Mouse (Mus musculus) embryonic facial prominence, embryonic 12.5 days (tissue): ENCODE data around the gene Lum. TPM values are rescaled to one million over a fixed set of nuclear protein-coding genes. Genes with fewer than 3 reads are reported as not detected.

Source experiments
- ATAC-seq: fragments of 200-750 bp; cut with Nextera tagmentation; 2 replicates; pipeline ENCODE4 v1.8.0; 2017; ENCODE audit not compliant: insufficient number of reproducible peaks, insufficient read depth, low FRiP score, low TSS enrichment
- H3K27ac ChIP-seq: fragments of 300-500 bp; sonication (generic); 2 replicates; pipeline ENCODE4 v1.5.1; 2016; ENCODE audit warnings: mild to moderate bottlenecking
- H3K27me3 ChIP-seq: fragments of 300-500 bp; sonication (generic); 2 replicates; pipeline ENCODE4 v1.6.1; 2016; ENCODE audit warnings: mild to moderate bottlenecking, moderate library complexity
- H3K36me3 ChIP-seq: fragments of 300-500 bp; sonication (generic); 2 replicates; pipeline ENCODE4 v1.6.1; 2016; ENCODE audit warnings: mild to moderate bottlenecking
- H3K4me1 ChIP-seq: fragments of 300-500 bp; sonication (generic); 2 replicates; pipeline ENCODE4 v1.6.1; 2016
- H3K4me2 ChIP-seq: fragments of 300-500 bp; sonication (generic); replicated peaks from 2 replicates; pipeline ENCODE4 v1.6.1; 2016; ENCODE audit warnings: mild to moderate bottlenecking, moderate library complexity
- H3K4me3 ChIP-seq: fragments of 300-500 bp; sonication (generic); 2 replicates; pipeline ENCODE4 v1.5.1; 2016; ENCODE audit warnings: mild to moderate bottlenecking
- H3K9ac ChIP-seq: fragments of 300-500 bp; sonication (generic); 2 replicates; pipeline ENCODE4 v1.6.1; 2016; ENCODE audit warnings: mild to moderate bottlenecking, moderate library complexity
- H3K9me3 ChIP-seq: fragments of 300-500 bp; sonication (generic); 2 replicates; pipeline ENCODE4 v1.6.1; 2016; ENCODE audit warnings: mild to moderate bottlenecking, moderate library complexity
- WGBS: fragments of 180-500 bp; shearing (Covaris S2); methylation state at CpG from one replicate; pipeline ENCODE4 v1.1.7; 2016; 5-methylcytosine and 5-hydroxymethylcytosine counted together
- polyA plus RNA-seq: library from polyadenylated mRNA; unstranded; fragments of >200 nt; fragmentation: Nextera tagmentation; extraction: Ambion mirVana; gene quantifications from 2 replicates; pipeline ENCODE4 v1.2.1, GENCODE M21; 2016

Gene Lum
- polyA plus RNA-seq: 151 and 185 TPM in 2 replicates

DNA sequence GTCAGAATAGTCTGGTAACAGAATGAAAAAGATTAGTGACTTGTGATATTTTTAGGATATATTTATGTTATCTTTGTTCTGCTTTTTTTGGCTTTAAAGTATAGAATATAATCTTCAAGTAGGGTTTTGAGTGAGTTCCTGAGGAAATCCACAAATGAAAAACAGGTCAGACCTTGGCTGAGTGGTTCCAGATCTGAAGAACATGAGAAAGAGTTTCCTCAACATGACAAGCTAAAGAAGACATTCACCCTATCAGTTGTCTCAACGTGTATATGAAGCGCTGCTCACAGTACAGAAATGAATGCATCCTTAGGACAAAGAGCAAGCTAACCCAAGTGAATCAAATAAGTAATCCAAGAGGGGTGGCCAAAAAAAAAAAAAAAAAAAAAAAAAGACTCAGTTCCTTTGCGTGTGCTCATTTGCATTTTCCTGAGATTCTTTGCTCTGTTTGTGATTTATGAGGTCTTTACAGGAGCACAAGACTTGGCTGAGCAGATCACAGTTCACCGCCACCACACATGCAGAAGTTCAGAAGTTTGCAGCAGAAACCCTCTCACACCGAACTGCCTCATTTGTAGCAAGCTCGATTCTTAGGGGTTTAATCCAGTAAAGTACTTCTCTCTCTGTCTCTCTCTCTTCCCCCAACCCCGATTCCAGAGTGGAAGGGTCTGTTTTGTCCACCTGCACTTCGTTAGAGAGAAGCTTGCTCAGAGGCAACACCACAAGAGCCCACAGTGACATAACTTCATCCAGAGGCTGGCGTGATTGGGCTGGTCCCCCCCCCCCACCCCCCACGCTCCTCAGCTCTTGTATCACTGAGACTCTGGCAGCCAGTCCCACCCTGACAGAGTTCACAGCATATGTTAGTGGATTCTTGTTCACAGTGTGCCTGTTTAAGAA, at the start of gene Lum:
TSS of gene Lum (plus strand) at position 172 of the 900 bp plus-strand sequence.
- Histone ChIP-seq H3K27ac (peak within 1 kb of the TSS; percentile 80), H3K4me3 (0 out of 2 replicates have a peak within 1 kb of the TSS, but pooled peaks have one; percentile 22), H3K4me1 (no peaks in the 10 kb centered on the region; the same call in 1 of the 2 replicates), H3K36me3 (peaks cover 7% of the 10 kb centered on the region; the same call in 1 of the 2 replicates), H3K9me3 (no peaks in the 10 kb centered on the region; the same call in 1 of the 2 replicates), H3K27me3 (no peaks in the 10 kb centered on the region), H3K9ac (no peak within 1 kb of the TSS), H3K4me2 (peak within 1 kb of the TSS; percentile 41)
- 23% methylated on average over 10 of the region's 10 CpGs for WGBS
- 0 out of 2 replicates have a peak, but pooled peaks have one; percentile 64 for ATAC-seq

DNA sequence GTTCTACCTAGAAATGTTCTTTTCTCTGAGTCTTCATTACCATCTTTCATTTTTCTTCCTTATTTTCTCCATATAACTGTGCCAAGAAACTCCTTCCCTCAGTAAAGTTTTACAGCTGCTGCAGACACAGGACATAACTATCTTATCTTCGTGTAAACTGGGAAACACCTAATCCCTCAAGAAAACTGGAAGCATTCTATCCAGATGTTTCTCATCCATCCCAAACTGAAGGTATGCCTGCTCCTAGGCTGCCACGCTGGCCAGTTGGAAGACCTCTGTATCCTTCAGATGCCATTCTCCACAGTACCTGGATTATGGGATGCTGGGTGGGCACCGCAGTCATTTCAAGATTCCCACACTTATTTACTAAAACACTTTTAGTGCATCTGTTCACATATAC, 41.6 kb upstream of the Lum start:
- ATAC-seq: no peak

DNA sequence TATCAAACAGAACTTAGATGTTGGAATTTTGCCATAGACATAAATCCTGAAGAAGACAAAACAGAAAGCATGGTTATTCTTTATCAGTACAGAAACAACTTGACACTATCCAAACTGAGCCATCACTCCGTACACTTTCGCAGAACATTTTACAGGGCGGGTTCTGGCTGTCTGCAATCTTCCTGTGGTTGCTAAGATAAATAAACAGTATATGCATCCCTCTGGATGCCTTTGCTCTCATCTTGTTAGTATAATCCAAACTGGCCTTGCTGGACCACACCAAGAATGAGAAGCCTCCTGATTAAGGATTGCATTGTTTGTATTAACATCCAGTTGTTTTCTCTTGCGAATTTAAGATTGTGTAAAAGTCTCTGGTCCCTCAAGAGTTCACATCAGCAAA, 29.2 kb upstream of the Lum start:
- ATAC-seq: no peak
- no peaks in the 10 kb centered on the region for H3K9me3 ChIP-seq
- 69% methylated on average over 4 of the region's 4 CpGs for WGBS
- H3K9ac ChIP-seq: no peak overlapping the region
- H3K27ac ChIP-seq: no peak overlapping the region
- no peak overlapping the region for H3K4me3 ChIP-seq
- H3K4me2 ChIP-seq: no peak overlapping the region
- no peaks in the 10 kb centered on the region for H3K27me3 ChIP-seq
- H3K4me1 ChIP-seq: no peaks in the 10 kb centered on the region; the same call in 1 of the 2 replicates
- no peaks in the 10 kb centered on the region for H3K36me3 ChIP-seq

More for the DNA sequence above, 41.6 kb upstream of the Lum start:
- Histone ChIP-seq H3K4me3 (no peak overlapping the region), H3K27ac (no peak overlapping the region), H3K9me3 (no peaks in the 10 kb centered on the region), H3K27me3 (no peaks in the 10 kb centered on the region), H3K36me3 (no peaks in the 10 kb centered on the region), H3K4me1 (no peaks in the 10 kb centered on the region), H3K4me2 (no peak overlapping the region), H3K9ac (no peak overlapping the region)
- WGBS: 80% methylated on average over 3 of the region's 3 CpGs

DNA sequence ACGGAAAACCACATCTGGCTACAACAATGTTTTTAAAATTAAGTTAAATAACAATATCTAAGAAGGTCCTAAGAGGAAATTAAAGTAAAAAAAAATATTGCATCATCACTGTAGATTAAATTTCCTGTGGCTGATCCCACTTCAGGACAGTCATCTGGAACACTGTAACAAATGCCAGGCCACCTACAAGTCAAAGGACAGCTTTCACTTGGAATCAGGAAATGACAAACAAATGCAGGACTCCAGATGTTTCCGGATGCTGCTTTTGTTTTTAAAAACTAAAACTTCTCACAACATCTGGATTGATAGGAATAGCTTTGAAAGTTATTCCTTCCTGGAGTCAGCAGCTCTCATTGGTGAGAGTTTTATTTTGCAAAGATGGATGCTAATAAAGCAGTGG, 28.0 kb upstream of the Lum start:
- H3K4me2 ChIP-seq: no peak overlapping the region
- no peaks in the 10 kb centered on the region; the same call in 1 of the 2 replicates for H3K4me1 ChIP-seq
- no peaks in the 10 kb centered on the region for H3K36me3 ChIP-seq
- no peak overlapping the region for H3K4me3 ChIP-seq
- no peaks in the 10 kb centered on the region for H3K9me3 ChIP-seq
- peak overlapping the region; percentile 41; the same call in 1 of the 2 replicates for H3K27ac ChIP-seq
- ATAC-seq: no peak
- WGBS: 13% methylated on average over 2 of the region's 2 CpGs
- no peaks in the 10 kb centered on the region for H3K27me3 ChIP-seq
- no peak overlapping the region for H3K9ac ChIP-seq

DNA sequence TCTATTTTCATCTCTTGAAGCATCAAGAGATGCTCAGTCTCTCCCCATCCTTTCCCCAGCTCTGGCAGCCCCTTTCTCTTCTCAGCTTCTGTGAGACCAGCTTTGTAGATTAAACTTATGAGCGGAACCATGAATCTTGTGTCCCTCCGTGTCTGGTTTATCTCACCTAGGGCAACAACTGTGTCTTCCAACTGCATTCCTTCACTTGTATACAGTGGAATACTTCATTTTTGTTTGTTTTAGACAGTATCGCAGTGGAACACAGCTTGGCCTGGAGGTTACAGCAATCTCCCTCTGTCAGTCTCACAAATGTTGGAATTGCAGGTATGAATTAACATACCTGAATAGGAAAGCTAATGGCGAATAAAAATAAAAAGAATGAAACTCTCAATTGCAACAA, 26.7 kb upstream of the Lum start:
- no peaks in the 10 kb centered on the region for H3K9me3 ChIP-seq
- H3K4me2 ChIP-seq: no peak overlapping the region
- no peak overlapping the region for H3K9ac ChIP-seq
- H3K36me3 ChIP-seq: no peaks in the 10 kb centered on the region
- H3K4me1 ChIP-seq: no peaks in the 10 kb centered on the region; the same call in 1 of the 2 replicates
- 88% methylated on average over 4 of the region's 4 CpGs for WGBS
- H3K27ac ChIP-seq: peak overlapping the region; percentile 46; the same call in 1 of the 2 replicates
- no peaks in the 10 kb centered on the region for H3K27me3 ChIP-seq
- no peak for ATAC-seq
- no peak overlapping the region for H3K4me3 ChIP-seq

DNA sequence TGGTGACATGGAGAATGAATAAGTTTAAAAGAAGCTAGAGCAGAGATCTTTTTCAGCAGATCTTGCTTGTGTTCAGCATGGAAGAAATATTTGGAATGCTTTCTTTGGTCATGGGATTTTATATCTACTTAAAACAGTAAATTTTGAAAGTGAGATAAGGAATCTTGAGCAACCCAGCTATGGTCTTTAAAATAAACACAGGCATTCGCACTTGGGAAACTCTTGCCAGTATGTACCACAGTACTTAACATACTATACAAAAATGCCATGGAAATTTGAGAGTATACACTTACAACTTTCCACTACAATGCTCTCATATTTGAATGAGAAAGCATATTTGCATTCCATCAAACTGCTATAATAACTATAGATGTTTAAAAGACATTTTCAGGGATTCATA, 17.2 kb upstream of the Lum start:
- H3K36me3 ChIP-seq: no peaks in the 10 kb centered on the region
- no peak for ATAC-seq
- WGBS: 59% methylated on average over 1 of the region's 1 CpGs

DNA sequence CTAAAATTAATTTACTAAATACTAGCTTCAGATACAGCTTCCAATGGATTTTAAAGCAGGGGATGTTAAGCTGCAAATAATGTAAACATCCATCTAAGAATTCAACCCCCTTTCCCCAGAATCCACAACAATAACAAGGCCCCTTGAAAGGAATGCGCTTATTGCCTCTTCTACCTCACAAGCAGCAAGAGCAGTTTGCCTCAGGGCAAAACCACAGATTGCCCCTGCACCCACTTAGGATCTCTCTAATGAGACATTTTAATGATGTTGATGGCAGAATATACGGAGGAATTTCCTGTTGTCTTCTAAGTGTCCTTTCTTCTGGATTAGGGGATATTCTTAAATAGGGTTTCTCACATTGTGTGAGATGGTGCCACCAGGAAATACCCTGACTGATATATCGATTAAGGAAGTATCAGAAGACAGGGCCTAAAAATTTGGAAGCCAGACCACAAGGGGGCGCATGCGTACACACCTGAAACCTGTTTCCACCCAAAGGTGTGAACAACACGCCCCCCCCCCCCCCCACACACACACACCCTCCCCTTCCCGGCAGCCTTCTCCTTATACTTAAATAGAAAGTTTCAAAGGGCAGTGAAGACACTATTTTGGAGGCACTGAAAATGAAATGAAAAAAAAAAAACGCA, 2.7 kb downstream of the Lum start:
- H3K4me2 ChIP-seq: peak overlapping the region; percentile 36
- no peak for ATAC-seq
- H3K9ac ChIP-seq: no peak overlapping the region
- H3K36me3 ChIP-seq: peaks cover 7% of the 10 kb centered on the region; the same call in 1 of the 2 replicates
- WGBS: 44% methylated on average over 8 of the region's 8 CpGs
- H3K4me1 ChIP-seq: no peaks in the 10 kb centered on the region; the same call in 1 of the 2 replicates
- peak overlapping the region; percentile 60; the same call in 1 of the 2 replicates for H3K27ac ChIP-seq
- H3K9me3 ChIP-seq: no peaks in the 10 kb centered on the region; the same call in 1 of the 2 replicates
- no peak overlapping the region; the same call in 1 of the 2 replicates for H3K4me3 ChIP-seq
- H3K27me3 ChIP-seq: no peaks in the 10 kb centered on the region

More for the DNA sequence above, 17.2 kb upstream of the Lum start:
- Histone ChIP-seq H3K27me3 (no peaks in the 10 kb centered on the region), H3K4me2 (no peak overlapping the region), H3K4me1 (no peaks in the 10 kb centered on the region), H3K9me3 (no peaks in the 10 kb centered on the region), H3K27ac (no peak overlapping the region), H3K4me3 (no peak overlapping the region), H3K9ac (no peak overlapping the region)

DNA sequence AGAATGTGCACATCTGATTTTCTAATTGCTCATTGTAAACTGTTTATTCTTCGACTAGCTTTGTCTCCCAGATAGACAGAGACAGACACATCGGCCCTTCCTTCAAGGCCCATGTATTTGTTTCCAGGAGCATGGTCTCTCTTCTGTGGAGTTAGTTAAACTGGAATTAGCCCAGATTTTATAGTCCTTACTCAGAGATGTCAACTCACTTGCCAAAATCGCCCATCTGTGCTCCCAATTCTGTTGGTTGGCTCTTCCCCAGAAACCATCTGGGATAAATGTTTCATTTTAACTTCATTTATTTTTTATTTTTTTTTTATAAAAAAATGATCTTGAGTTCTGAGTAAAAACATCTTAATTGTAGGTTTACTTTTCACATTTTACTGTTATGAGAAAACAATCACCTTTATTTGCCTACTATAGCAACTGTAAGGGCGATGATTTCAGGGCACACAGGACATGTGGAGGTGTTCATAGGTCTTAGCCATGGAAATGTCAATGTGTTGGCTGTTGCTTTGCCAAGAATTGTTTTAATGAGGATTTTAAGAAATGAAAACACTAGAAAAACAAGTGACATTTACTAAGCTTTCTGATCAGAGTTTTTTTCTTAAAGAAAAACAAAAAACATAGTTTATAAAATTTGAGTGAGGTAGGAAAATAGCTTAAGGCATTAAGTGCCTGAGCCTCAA, 17.8 kb downstream of the Lum start:
- Histone ChIP-seq H3K36me3 (no peaks in the 10 kb centered on the region), H3K27ac (no peak overlapping the region), H3K4me3 (no peak overlapping the region), H3K27me3 (no peaks in the 10 kb centered on the region), H3K4me1 (peaks cover 6% of the 10 kb centered on the region; the same call in 1 of the 2 replicates), H3K4me2 (no peak overlapping the region), H3K9me3 (no peaks in the 10 kb centered on the region), H3K9ac (no peak overlapping the region)
- no peak for ATAC-seq
- 93% methylated on average over 4 of the region's 4 CpGs for WGBS

DNA sequence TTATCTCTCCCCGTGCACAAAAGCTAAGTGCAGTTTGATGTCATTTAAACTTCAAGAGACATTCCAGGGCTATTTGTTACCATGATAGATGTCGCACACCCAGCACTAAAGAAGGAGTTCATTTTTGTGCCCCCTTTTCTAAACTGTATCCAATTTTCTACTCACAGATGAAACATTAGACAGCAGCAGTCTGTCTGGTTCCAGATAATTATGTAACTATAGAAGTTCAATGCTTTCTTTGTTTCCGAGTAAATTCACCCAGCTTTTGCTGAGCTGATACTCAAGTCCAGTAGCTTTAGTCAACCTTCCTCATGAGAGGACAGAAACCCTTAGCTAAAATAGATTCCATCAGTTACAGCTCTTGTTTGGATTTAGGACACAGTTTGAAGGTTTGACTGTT, 19.2 kb downstream of the Lum start:
- Histone ChIP-seq H3K4me3 (no peak overlapping the region), H3K4me2 (no peak overlapping the region), H3K4me1 (peaks cover 6% of the 10 kb centered on the region; the same call in 1 of the 2 replicates), H3K36me3 (no peaks in the 10 kb centered on the region), H3K27ac (peak overlapping the region; percentile 70), H3K9me3 (no peaks in the 10 kb centered on the region), H3K27me3 (no peaks in the 10 kb centered on the region), H3K9ac (no peak overlapping the region)
- 15% methylated on average over 3 of the region's 3 CpGs for WGBS
- ATAC-seq: no peak

DNA sequence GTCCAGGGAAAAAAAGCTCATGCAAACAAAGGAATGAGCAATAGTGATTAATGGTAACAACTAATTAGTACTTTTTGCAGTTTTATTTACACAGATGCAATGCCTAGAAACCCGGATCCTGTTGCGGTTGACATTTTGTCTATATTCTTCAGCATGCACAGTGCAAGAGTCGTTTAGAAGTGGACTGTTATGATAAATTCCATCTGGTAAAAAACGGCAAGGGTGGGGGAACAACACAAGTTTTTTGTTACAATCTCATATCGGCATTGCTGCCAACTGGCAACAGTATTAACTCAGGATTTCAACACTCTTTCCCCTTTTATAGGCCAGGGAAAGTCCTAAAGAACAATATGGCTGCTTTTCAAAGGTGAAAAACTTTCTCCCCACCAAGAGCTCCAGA, 22.2 kb downstream of the Lum start:
- H3K27ac ChIP-seq: no peak overlapping the region
- H3K4me1 ChIP-seq: peaks cover 11% of the 10 kb centered on the region; the same call in 1 of the 2 replicates
- no peaks in the 10 kb centered on the region for H3K9me3 ChIP-seq
- WGBS: 59% methylated on average over 5 of the region's 5 CpGs
- H3K4me3 ChIP-seq: no peak overlapping the region
- no peak overlapping the region for H3K9ac ChIP-seq
- no peaks in the 10 kb centered on the region for H3K36me3 ChIP-seq
- H3K4me2 ChIP-seq: no peak overlapping the region
- ATAC-seq: no peak
- no peaks in the 10 kb centered on the region for H3K27me3 ChIP-seq

DNA sequence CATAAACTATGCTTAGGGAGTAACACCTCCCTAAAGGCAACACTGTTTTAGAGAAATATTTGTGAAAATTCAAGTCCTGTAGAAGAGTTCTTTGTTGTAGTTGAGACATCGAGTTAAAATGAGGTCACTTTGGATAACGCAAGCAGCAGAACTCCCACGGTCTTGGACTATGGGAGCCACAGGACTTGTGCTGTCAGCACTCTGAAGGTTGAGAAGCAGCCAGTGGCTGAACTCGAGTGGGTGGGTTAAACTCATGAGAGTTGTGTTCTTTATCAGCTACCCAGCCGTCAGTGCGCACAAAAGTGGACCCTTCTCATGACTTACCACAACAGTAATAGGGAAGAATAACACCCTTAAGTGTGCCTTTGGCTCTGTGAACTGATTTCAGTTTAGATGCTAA, 24.6 kb downstream of the Lum start:
- no peak overlapping the region for H3K4me2 ChIP-seq
- H3K9me3 ChIP-seq: no peaks in the 10 kb centered on the region
- WGBS: 84% methylated on average over 6 of the region's 6 CpGs
- H3K27ac ChIP-seq: no peak overlapping the region
- H3K27me3 ChIP-seq: no peaks in the 10 kb centered on the region
- no peak for ATAC-seq
- no peak overlapping the region for H3K4me3 ChIP-seq
- H3K9ac ChIP-seq: no peak overlapping the region
- no peaks in the 10 kb centered on the region for H3K36me3 ChIP-seq
- 0 out of 2 replicates have a peak, but pooled peaks cover 5% of the 10 kb centered on the region for H3K4me1 ChIP-seq
